Mouse (Mus musculus): ENCODE measurements around the gene Prr29. TPM values are rescaled to one million over a fixed set of nuclear protein-coding genes. Genes with fewer than 3 reads are reported as not detected.

Gene Prr29
- polyA plus RNA-seq, 1 experiment from 2014 or later = 8.9 TPM

DNA sequence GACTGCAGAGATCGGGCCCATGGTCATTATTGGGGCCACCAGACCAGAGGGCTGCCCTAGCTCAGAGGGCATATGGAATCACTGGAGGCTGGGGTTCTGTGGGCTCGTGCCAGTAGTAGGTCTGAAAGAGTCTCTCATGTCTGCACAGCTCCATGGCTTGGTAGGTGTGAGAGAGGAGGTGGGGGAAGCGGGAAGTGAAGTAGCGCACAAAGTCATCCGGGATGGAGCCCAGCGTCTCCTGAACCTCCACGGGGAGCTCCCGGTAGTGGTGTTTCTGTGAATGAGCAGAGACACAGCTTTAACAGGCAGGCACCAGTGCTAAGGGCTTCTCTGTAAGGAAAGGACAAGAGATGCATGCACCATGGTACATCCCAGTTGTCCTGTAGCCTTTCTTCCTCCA lies 33.2 kb downstream of the Prr29 start:
- DNase-seq (ENCODE audit: low spot score) (no peak), ATAC-seq (no peak)
- 91% methylated on average over 8 of the region's 8 CpGs for WGBS
- Histone ChIP-seq H3K27ac (ENCODE audit: low read length) (no peak overlapping the region), H3K9ac (replicated peaks; ENCODE audit: low read depth) (no peak overlapping the region), H3K4me3 (ENCODE audit: low read depth, low read length) (no peak overlapping the region), H3K4me2 (replicated peaks; ENCODE audit: low read depth, low read length) (no peak overlapping the region), H3K9me3 (ENCODE audit: low read length) (no peaks in the 10 kb centered on the region), H3K36me3 (ENCODE audit: insufficient read depth, low read length) (peaks cover 39% of the 10 kb centered on the region), H3K4me1 (ENCODE audit: insufficient read depth, low read depth, low read length) (no peaks in the 10 kb centered on the region), H3K27me3 (replicated peaks; ENCODE audit: insufficient read depth, low read length) (no peaks in the 10 kb centered on the region)
- no peak for TF ChIP-seq CTCF (IDR thresholded peaks at IDR 0.05)
- TF ChIP-seq EP300 (IDR thresholded peaks at IDR 0.05) = no peak

DNA sequence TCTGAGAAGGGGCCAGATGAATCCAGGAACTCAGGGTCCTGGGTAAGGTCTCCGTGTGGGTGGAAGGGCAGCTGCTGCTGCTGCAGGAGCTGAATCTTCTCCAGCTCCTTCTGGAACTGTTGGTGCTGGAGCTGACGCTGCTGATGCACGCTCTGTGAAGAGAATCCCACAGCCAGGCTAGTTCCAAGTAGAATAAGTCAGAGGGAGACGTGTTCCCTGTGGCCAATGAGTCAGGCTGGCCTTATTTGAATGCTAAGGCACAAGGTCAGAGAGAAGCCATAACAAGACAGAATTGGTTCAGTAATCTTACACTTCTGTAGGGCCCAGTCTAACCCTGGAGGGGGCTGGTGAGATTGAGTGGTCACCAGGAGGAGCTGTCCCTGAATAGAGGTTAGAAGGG lies 44.7 kb downstream of the Prr29 start:
- TF ChIP-seq EP300 (IDR thresholded peaks at IDR 0.05) (no peak), CTCF (IDR thresholded peaks at IDR 0.05) (no peak)
- Histone ChIP-seq H3K27me3 (replicated peaks; ENCODE audit: insufficient read depth, low read length) (no peaks in the 10 kb centered on the region), H3K27ac (ENCODE audit: low read length) (no peak overlapping the region), H3K9ac (replicated peaks; ENCODE audit: low read depth) (no peak overlapping the region), H3K4me2 (replicated peaks; ENCODE audit: low read depth, low read length) (no peak overlapping the region), H3K4me3 (ENCODE audit: low read depth, low read length) (no peak overlapping the region), H3K4me1 (ENCODE audit: insufficient read depth, low read depth, low read length) (no peaks in the 10 kb centered on the region), H3K9me3 (ENCODE audit: low read length) (no peaks in the 10 kb centered on the region), H3K36me3 (ENCODE audit: insufficient read depth, low read length) (peaks cover 23% of the 10 kb centered on the region)
- no peak for ATAC-seq
- no peak for DNase-seq (ENCODE audit: low spot score)
- WGBS = 72% methylated on average over 4 of the region's 4 CpGs

DNA sequence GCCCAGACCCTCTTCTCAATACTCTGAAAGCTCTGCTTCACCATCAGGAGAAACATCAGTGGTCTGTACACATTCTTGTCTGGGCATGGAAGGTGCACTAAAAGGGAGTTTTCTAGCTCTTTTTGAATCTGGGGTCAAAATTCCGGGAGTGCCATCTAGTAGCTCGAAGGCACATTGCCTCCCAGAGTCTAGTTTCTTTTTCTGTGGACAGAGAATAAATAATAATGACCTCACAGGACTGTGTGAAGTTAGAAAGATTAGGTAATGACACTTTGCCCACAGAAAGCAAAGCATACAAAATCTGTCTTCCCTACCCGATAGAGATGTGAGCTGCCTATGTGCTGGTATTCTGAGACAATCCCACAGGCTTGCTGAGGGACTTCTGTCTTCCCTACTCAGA lies 45.2 kb downstream of the Prr29 start:
- Histone ChIP-seq H3K9me3 (ENCODE audit: low read length) (no peaks in the 10 kb centered on the region), H3K4me3 (ENCODE audit: low read depth, low read length) (no peak overlapping the region), H3K27ac (ENCODE audit: low read length) (no peak overlapping the region), H3K9ac (replicated peaks; ENCODE audit: low read depth) (no peak overlapping the region), H3K27me3 (replicated peaks; ENCODE audit: insufficient read depth, low read length) (no peaks in the 10 kb centered on the region), H3K36me3 (ENCODE audit: insufficient read depth, low read length) (peaks cover 20% of the 10 kb centered on the region), H3K4me1 (ENCODE audit: insufficient read depth, low read depth, low read length) (no peaks in the 10 kb centered on the region), H3K4me2 (replicated peaks; ENCODE audit: low read depth, low read length) (no peak overlapping the region)
- DNase-seq (ENCODE audit: low spot score) (no peak), ATAC-seq (no peak)
- WGBS = 64% methylated on average over 3 of the region's 3 CpGs
- no peak for TF ChIP-seq CTCF (IDR thresholded peaks at IDR 0.05)
- TF ChIP-seq EP300 (IDR thresholded peaks at IDR 0.05) = no peak

DNA sequence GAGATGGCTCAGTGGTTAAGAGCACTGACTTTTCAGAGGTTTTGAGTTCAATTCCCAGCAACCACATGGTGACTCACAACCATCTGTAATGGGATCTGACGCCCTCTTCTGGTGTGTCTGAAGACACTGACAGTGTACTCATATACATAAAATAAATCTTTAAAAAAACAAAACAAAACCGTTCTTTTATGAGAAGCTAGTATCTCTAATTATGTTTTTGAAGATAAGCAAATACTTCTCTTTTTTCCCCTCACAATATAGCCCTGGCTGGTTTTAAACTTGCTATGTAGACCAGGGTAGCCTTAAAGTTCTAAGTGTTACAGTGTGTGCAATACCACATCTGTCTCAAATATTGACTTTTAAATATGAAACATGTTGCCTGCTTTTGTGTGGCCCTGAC lies 45.9 kb downstream of the Prr29 start:
- no peak for DNase-seq (ENCODE audit: low spot score)
- H3K36me3 ChIP-seq (ENCODE audit: insufficient read depth, low read length) = peaks cover 15% of the 10 kb centered on the region
- H3K4me2 ChIP-seq (replicated peaks; ENCODE audit: low read depth, low read length) = no peak overlapping the region
- no peak overlapping the region for H3K9ac ChIP-seq (replicated peaks; ENCODE audit: low read depth)
- no peak for TF ChIP-seq EP300 (IDR thresholded peaks at IDR 0.05)
- no peak for TF ChIP-seq CTCF (IDR thresholded peaks at IDR 0.05)
- no peaks in the 10 kb centered on the region for H3K4me1 ChIP-seq (ENCODE audit: insufficient read depth, low read depth, low read length)
- WGBS = 70% methylated on average over 2 of the region's 2 CpGs
- no peak for ATAC-seq
- no peaks in the 10 kb centered on the region for H3K27me3 ChIP-seq (replicated peaks; ENCODE audit: insufficient read depth, low read length)
- H3K4me3 ChIP-seq (ENCODE audit: low read depth, low read length) = no peak overlapping the region
- H3K27ac ChIP-seq (ENCODE audit: low read length) = no peak overlapping the region
- H3K9me3 ChIP-seq (ENCODE audit: low read length) = no peaks in the 10 kb centered on the region

DNA sequence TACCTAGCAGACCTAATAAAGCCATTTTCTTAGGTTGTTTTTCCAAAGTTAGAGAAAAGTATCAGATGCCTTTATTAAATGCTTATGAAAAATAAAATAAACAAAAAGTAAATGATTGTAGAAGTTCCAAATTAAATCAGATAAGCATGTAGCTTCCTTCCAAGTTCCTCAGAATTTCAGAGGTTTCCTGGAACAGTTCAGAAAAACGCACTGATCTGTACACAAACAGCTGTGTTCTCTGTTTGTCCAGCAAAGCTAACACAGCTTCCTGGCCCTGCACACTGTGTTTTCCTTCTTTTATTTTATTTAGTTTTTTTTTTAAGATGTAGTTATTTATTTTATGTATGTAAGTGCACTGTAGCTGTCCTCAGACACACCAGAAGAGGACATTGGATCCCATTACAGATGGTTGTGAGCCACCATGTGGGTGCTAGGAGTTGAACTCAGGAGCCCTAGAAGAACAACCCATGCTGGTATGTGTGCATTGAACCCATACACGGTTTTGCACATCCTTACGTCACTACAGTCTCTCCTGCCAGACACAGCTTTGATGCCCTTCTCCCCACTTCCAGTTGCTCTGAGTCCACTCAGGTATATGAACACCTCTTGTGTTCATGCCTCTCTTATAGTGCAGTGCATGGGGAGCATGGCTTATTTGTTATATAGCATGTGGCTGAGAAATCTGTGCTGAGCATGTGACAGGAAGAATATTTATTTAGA lies 47.5 kb downstream of the Prr29 start:
- no peak overlapping the region for H3K27ac ChIP-seq (ENCODE audit: low read length)

DNA sequence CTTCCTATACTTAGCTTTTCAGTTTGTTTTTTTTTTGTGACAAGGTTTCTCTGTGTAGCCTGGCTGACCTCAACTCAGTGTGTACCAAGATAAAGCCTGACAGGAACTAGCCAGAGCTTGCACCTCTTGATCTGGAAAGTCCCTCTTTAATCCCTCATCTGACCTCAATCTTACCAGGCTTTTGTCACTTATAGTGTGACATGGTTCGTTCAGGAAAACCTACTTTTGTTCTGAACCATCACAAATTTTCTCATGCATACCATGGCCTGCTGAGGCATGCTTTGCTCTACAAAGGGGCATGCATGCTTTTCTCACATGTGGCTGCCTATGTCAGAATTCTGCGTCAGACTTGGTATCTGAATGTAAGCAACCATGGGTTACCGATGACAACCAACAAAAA lies 51.1 kb downstream of the Prr29 start:
- WGBS = 74% methylated on average over 3 of the region's 3 CpGs
- H3K4me1 ChIP-seq (ENCODE audit: insufficient read depth, low read depth, low read length) = no peaks in the 10 kb centered on the region; the same call in 1 of the 2 replicates
- H3K9me3 ChIP-seq (ENCODE audit: low read length) = no peaks in the 10 kb centered on the region
- DNase-seq (ENCODE audit: low spot score) (no peak), ATAC-seq (no peak)
- peaks cover 5% of the 10 kb centered on the region; the same call in 1 of the 2 replicates for H3K36me3 ChIP-seq (ENCODE audit: insufficient read depth, low read length)
- H3K27me3 ChIP-seq (replicated peaks; ENCODE audit: insufficient read depth, low read length) = no peaks in the 10 kb centered on the region
- H3K4me2 ChIP-seq (replicated peaks; ENCODE audit: low read depth, low read length) = no peak overlapping the region
- TF ChIP-seq EP300 (IDR thresholded peaks at IDR 0.05) = no peak
- H3K27ac ChIP-seq (ENCODE audit: low read length) = no peak overlapping the region
- no peak overlapping the region for H3K9ac ChIP-seq (replicated peaks; ENCODE audit: low read depth)
- no peak overlapping the region for H3K4me3 ChIP-seq (ENCODE audit: low read depth, low read length)

More for the DNA sequence above, 47.5 kb downstream of the Prr29 start:
- Histone ChIP-seq H3K4me3 (ENCODE audit: low read depth, low read length) (no peak overlapping the region), H3K27me3 (replicated peaks; ENCODE audit: insufficient read depth, low read length) (no peaks in the 10 kb centered on the region), H3K4me2 (replicated peaks; ENCODE audit: low read depth, low read length) (no peak overlapping the region), H3K9ac (replicated peaks; ENCODE audit: low read depth) (no peak overlapping the region), H3K4me1 (ENCODE audit: insufficient read depth, low read depth, low read length) (no peaks in the 10 kb centered on the region), H3K9me3 (ENCODE audit: low read length) (no peaks in the 10 kb centered on the region), H3K36me3 (ENCODE audit: insufficient read depth, low read length) (peaks cover 15% of the 10 kb centered on the region; the same call in 1 of the 2 replicates)
- 67% methylated on average over 3 of the region's 3 CpGs for WGBS
- no peak for DNase-seq (ENCODE audit: low spot score)
- no peak for ATAC-seq
- TF ChIP-seq CTCF (IDR thresholded peaks at IDR 0.05) (no peak), EP300 (IDR thresholded peaks at IDR 0.05) (no peak)

Data from lung, postnatal 0 days (tissue).